Mouse (Mus musculus) cerebellum, postnatal 10 days (tissue): Measurements from ENCODE around the gene Clec5a.

Experiments
- DNase-seq, 2 experiments: peaks; one replicate each; pipeline ENCODE4 v3.0.0; 2021; ENCODE audit warnings: mixed read lengths in 2 of 2

Clec5a gene

GRCm38 (mm10) chr6:40585645-40586044 is at the start of gene Clec5a:
Gene Clec5a, minus strand, starts transcription at chr6:40585821.
- DNase-seq = no peak

- no peak for DNase-seq
Observed at GRCm38 (mm10) chr6:40634640-40635071, 49.0 kb upstream of the Clec5a start.

GRCm38 (mm10) chr6:40628406-40629000 is 42.9 kb upstream of the Clec5a start, which contains the start of gene Mgam:
Gene Mgam, plus strand, starts transcription at chr6:40628831.
- no peak for DNase-seq

- DNase-seq = no peak
Observed at GRCm38 (mm10) chr6:40626111-40626510, 40.5 kb upstream of the Clec5a start.

- peak; percentile 85 to 88 for DNase-seq
Observed at GRCm38 (mm10) chr6:40617965-40618364, 32.3 kb upstream of the Clec5a start.

GRCm38 (mm10) chr6:40613260-40613852 is 27.7 kb upstream of the Clec5a start, which contains the start of gene Tas2r138:
Gene Tas2r138, minus strand, starts transcription at chr6:40613310.
- no peak for DNase-seq

- peak; percentile 49 to 62 for DNase-seq
Observed at GRCm38 (mm10) chr6:40610244-40610643, 24.6 kb upstream of the Clec5a start.

- DNase-seq = peak; percentile 73
Observed at GRCm38 (mm10) chr6:40607431-40607830, 21.8 kb upstream of the Clec5a start.

- DNase-seq = peak; percentile 10 to 19
Observed at GRCm38 (mm10) chr6:40598546-40598945, 12.9 kb upstream of the Clec5a start.

GRCm38 (mm10) chr6:40594804-40595550 is 9.4 kb upstream of the Clec5a start:
- no peak for DNase-seq

- no peak for DNase-seq
Observed at GRCm38 (mm10) chr6:40588346-40588745, 2.7 kb upstream of the Clec5a start.

GRCm38 (mm10) chr6:40584336-40584735 is 1.3 kb downstream of the Clec5a start:
- peak in 1 of 2 experiments; percentile 13 for DNase-seq

- DNase-seq = no peak
Observed at GRCm38 (mm10) chr6:40576305-40576704, 9.3 kb downstream of the Clec5a start.

GRCm38 (mm10) chr6:40573618-40574017 is 12.0 kb downstream of the Clec5a start:
- no peak for DNase-seq

- DNase-seq = no peak
Observed at GRCm38 (mm10) chr6:40569187-40569586, 16.4 kb downstream of the Clec5a start, which contains the start of gene Olfr460. Gene Olfr460, plus strand, starts transcription at chr6:40569487.

- DNase-seq = no peak
Observed at GRCm38 (mm10) chr6:40554950-40555349, 30.7 kb downstream of the Clec5a start, which contains the start of gene Olfr461. Gene Olfr461, minus strand, starts transcription at chr6:40555050.

GRCm38 (mm10) chr6:40544690-40545089 is 40.9 kb downstream of the Clec5a start:
- DNase-seq = no peak
